Mouse (Mus musculus) heart, adult 2 months (tissue): ENCODE results near the gene Sycn. TPM values are rescaled to one million over a fixed set of nuclear protein-coding genes. Genes with fewer than 3 reads are reported as not detected.

ENCODE experiments used
- DNase-seq, 2 experiments: peaks; one replicate each; pipeline ENCODE4 v3.0.0; 2021
- H3K27ac ChIP-seq: fragments of 200-600 bp; 2 replicates; pipeline ENCODE4 v1.8.1; 2022
- H3K27me3 ChIP-seq: fragments of 200-500 bp; 2 replicates; pipeline ENCODE4 v1.6.1; 2012; ENCODE audit warnings: mild to moderate bottlenecking, low read length, inconsistent platforms, mixed read lengths; ENCODE audit not compliant: control insufficient read depth, insufficient read depth
- H3K36me3 ChIP-seq: fragments of 200-500 bp; 2 replicates; pipeline ENCODE4 v1.6.1; 2012; ENCODE audit warnings: low read length, inconsistent platforms; ENCODE audit not compliant: control insufficient read depth, insufficient read depth
- H3K4me1 ChIP-seq: fragments of 200-500 bp; 2 replicates; pipeline ENCODE4 v1.6.1; 2011; ENCODE audit warnings: low read length; ENCODE audit not compliant: control insufficient read depth, insufficient read depth
- H3K4me3 ChIP-seq: fragments of 200-600 bp; 2 replicates; pipeline ENCODE4 v1.8.1; 2022
- H3K79me2 ChIP-seq: fragments of 200-500 bp; replicated peaks from 2 replicates; pipeline ENCODE4 v1.6.1; 2012; ENCODE audit warnings: mild to moderate bottlenecking, inconsistent platforms, low read length, moderate library complexity, mixed read lengths; ENCODE audit not compliant: control insufficient read depth, insufficient read depth
- H3K9ac ChIP-seq: fragments of 200-500 bp; 2 replicates; pipeline ENCODE4 v1.6.1; 2012; ENCODE audit warnings: low read depth, mild to moderate bottlenecking, control low read depth, inconsistent platforms, low read length, mixed read lengths
- CTCF ChIP-seq: fragments of 200-600 bp; IDR thresholded peaks from 2 replicates; pipeline ENCODE4 v1.8.1; 2022; ENCODE audit warnings: antibody characterized with exemption, mild to moderate bottlenecking, moderate library complexity
- EP300 ChIP-seq: fragments of 200-500 bp; IDR thresholded peaks from 2 replicates; pipeline ENCODE4 v1.6.1; 2011; ENCODE audit warnings: low read depth, low read length, control low read depth; ENCODE audit not compliant: insufficient read depth
- POLR2A ChIP-seq: fragments of 200-500 bp; IDR thresholded peaks from 2 replicates; pipeline ENCODE4 v1.6.1; 2011; ENCODE audit warnings: mild to moderate bottlenecking, low read depth, low read length, control low read depth; ENCODE audit not compliant: insufficient read depth
- WGBS: fragments of 180-500 bp; shearing (Covaris S2); methylation state at CpG from one replicate; pipeline ENCODE4 v1.1.7; 2018; 5-methylcytosine and 5-hydroxymethylcytosine counted together
- intact Hi-C: fragments of 180-260 bp; cut with DNase I; formaldehyde crosslinking; loops from one replicate; pipeline ENCODE4 v1.15.1; 2025
- polyA plus RNA-seq: library from polyadenylated mRNA; depleted of rRNA; stranded (reverse); fragments of >200 nt; gene quantifications from 2 replicates; pipeline ENCODE4 v1.2.3, GENCODE M21; 2012
- total RNA-seq, 2 experiments: library from RNA; stranded (reverse); gene quantifications; 2 replicates each; pipeline ENCODE4 v1.2.3; 2021

The Sycn gene
- total and polyA plus RNA-seq, 3 experiments = not detected

GRCm38 (mm10) chr7:28545048-28545890 lies 4.6 kb downstream of the Sycn start:
- TF ChIP-seq POLR2A = no peak
- no peak for TF ChIP-seq CTCF
- TF ChIP-seq EP300 = no peak
- DNase-seq = no peak
- H3K27me3 ChIP-seq = peaks cover 14% of the 10 kb centered on the region
- no peak overlapping the region for H3K27ac ChIP-seq
- H3K36me3 ChIP-seq = no peaks in the 10 kb centered on the region
- H3K9ac ChIP-seq = no peak overlapping the region
- intact Hi-C loops = no loop called here
- 34% methylated on average over 14 of the region's 14 CpGs for WGBS
- no peaks in the 10 kb centered on the region for H3K4me1 ChIP-seq
- H3K79me2 ChIP-seq = no peaks in the 10 kb centered on the region
- no peak overlapping the region for H3K4me3 ChIP-seq

GRCm38 (mm10) chr7:28545891-28546210 lies 5.2 kb downstream of the Sycn start:
- WGBS = 47% methylated on average over 7 of the region's 7 CpGs
- H3K4me1 ChIP-seq = no peaks in the 10 kb centered on the region
- H3K79me2 ChIP-seq = no peaks in the 10 kb centered on the region
- intact Hi-C loops = no loop called here
- no peak overlapping the region for H3K27ac ChIP-seq
- H3K36me3 ChIP-seq = no peaks in the 10 kb centered on the region
- no peak overlapping the region for H3K9ac ChIP-seq
- no peak for TF ChIP-seq POLR2A
- no peak for TF ChIP-seq CTCF
- no peak for TF ChIP-seq EP300
- no peak overlapping the region for H3K4me3 ChIP-seq
- DNase-seq = no peak
- peaks cover 14% of the 10 kb centered on the region for H3K27me3 ChIP-seq

- H3K36me3 ChIP-seq = no peaks in the 10 kb centered on the region
- H3K79me2 ChIP-seq = no peaks in the 10 kb centered on the region
- no peak for DNase-seq
- H3K4me1 ChIP-seq = no peaks in the 10 kb centered on the region
- no peak overlapping the region for H3K27ac ChIP-seq
- H3K4me3 ChIP-seq = no peak overlapping the region
- WGBS = 3% methylated on average over 22 of the region's 22 CpGs
- intact Hi-C loops = no loop called here
- no peak for TF ChIP-seq EP300
- no peak for TF ChIP-seq POLR2A
- TF ChIP-seq CTCF = no peak
- no peak overlapping the region for H3K9ac ChIP-seq
- peaks cover 14% of the 10 kb centered on the region for H3K27me3 ChIP-seq
These were observed 6.0 kb downstream of the Sycn start for GRCm38 (mm10) chr7:28546649-28547048.

GRCm38 (mm10) chr7:28547154-28547553 lies 6.5 kb downstream of the Sycn start, which contains the start of gene Nccrp1:
Gene Nccrp1 (minus strand): TSS chr7:28547254.
- Histone ChIP-seq H3K79me2 (no peaks in the 10 kb centered on the region), H3K27ac (no peak within 1 kb of the TSS), H3K4me1 (no peaks in the 10 kb centered on the region), H3K36me3 (no peaks in the 10 kb centered on the region), H3K27me3 (peaks cover 14% of the 10 kb centered on the region), H3K4me3 (no peak within 1 kb of the TSS), H3K9ac (no peak within 1 kb of the TSS)
- 13% methylated on average over 5 of the region's 5 CpGs for WGBS
- intact Hi-C loops = no loop called here
- TF ChIP-seq CTCF = no peak
- TF ChIP-seq POLR2A = no peak
- TF ChIP-seq EP300 = no peak
- no peak for DNase-seq

- Histone ChIP-seq H3K79me2 (no peaks in the 10 kb centered on the region), H3K27ac (no peak overlapping the region), H3K4me1 (no peaks in the 10 kb centered on the region), H3K27me3 (peaks cover 14% of the 10 kb centered on the region), H3K36me3 (no peaks in the 10 kb centered on the region), H3K4me3 (no peak overlapping the region), H3K9ac (no peak overlapping the region)
- intact Hi-C loops = no loop called here
- 64% methylated on average over 7 of the region's 7 CpGs for WGBS
- TF ChIP-seq EP300 (no peak), CTCF (no peak), POLR2A (no peak)
- no peak for DNase-seq
These were observed 6.9 kb downstream of the Sycn start for GRCm38 (mm10) chr7:28547628-28548027.

GRCm38 (mm10) chr7:28553076-28553475 lies 12.4 kb downstream of the Sycn start:
- 91% methylated on average over 6 of the region's 6 CpGs for WGBS
- intact Hi-C loops = no loop called here
- no peak for DNase-seq

More at GRCm38 (mm10) chr7:28553076-28553475, 12.4 kb downstream of the Sycn start:
- Histone ChIP-seq H3K79me2 (no peaks in the 10 kb centered on the region), H3K4me1 (no peaks in the 10 kb centered on the region), H3K4me3 (no peak overlapping the region), H3K9ac (no peak overlapping the region), H3K27me3 (no peaks in the 10 kb centered on the region), H3K36me3 (no peaks in the 10 kb centered on the region), H3K27ac (no peak overlapping the region)
- TF ChIP-seq EP300 (no peak), CTCF (no peak), POLR2A (no peak)
